Mouse (Mus musculus): ENCODE data around the gene Tsc2.

Tsc2 gene

DNA sequence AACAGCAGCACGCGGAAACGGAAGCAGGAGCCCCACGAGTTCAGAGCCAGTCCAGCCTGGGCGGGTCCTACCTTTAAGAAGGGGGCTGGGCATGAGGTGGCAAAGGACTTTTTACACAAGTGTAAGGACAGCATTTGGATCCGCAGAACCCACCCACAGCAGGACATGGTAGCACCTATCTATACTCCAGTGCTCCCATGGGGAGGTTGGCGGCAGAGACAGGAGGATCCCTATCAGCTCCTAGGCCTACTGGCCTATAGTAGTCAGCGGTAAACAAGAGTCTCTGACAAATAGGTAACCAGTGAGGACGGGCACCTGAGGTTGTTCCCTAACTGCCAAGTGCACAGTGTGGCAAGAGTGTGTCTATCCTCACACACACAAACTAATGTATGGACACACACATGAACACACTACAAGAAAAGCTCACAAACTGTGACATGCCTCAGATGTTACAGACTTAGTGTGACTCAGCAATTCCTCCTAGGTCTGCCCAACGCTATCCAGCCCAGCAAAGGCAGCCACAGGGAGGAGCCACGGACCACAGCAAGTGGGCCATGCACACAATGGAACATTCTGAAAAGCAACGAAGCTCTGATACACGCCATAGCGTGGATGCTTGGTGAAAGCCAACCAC, 14.8 kb downstream of the Tsc2 start:
- peak in 1 of 2 experiments; percentile 43 for DNase-seq (ENCODE audit: inconsistent age in 2 of 2, low spot score in 1 of 2)

DNA sequence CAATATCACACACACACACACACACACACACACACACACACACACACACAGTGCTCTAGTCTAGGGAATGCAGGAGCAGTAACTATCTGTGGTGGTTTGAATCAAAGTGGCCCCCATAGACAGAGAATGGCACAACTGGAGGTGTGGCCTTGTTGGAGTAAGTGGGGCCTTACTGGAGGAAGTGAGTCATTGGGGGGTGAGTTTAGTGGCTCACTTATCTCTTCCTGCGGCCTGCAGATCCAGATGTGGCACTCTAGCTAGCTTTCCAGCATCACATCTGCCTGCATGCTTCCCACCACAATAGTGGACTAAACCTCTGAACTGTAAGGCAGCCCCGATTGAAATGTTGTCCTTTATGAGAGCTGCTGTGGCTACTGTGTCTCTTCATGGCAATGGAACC, 21.7 kb downstream of the Tsc2 start:
- no peak for DNase-seq (ENCODE audit: inconsistent age in 2 of 2, low spot score in 1 of 2)

GRCm38 (mm10) chr17:24608874-24609273, 23.6 kb downstream of the Tsc2 start:
- DNase-seq (ENCODE audit: inconsistent age in 2 of 2, low spot score in 1 of 2): no peak

DNA sequence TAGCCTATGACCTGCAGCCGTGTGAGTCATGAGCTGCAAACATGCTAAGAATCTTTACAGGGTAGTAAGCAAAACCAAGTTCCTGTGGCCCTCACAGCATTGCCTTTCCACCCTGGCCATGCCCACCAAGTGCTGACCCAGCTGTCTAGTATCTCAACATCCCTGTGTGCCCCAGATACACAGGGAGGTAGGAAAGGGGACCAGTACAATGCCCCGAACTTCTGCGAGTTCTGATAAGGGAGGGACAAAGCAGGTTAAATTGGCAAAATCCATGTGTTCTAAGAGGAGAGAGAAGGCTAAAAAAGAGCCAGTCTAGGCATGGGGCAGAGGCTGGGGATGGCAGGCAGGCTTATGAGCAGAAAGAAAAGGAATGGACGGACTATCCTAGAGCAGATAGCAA, 24.1 kb downstream of the Tsc2 start:
- no peak for DNase-seq (ENCODE audit: inconsistent age in 2 of 2, low spot score in 1 of 2)

GRCm38 (mm10) chr17:24604557-24604956, 27.9 kb downstream of the Tsc2 start:
- DNase-seq (ENCODE audit: inconsistent age in 2 of 2, low spot score in 1 of 2): no peak

DNA sequence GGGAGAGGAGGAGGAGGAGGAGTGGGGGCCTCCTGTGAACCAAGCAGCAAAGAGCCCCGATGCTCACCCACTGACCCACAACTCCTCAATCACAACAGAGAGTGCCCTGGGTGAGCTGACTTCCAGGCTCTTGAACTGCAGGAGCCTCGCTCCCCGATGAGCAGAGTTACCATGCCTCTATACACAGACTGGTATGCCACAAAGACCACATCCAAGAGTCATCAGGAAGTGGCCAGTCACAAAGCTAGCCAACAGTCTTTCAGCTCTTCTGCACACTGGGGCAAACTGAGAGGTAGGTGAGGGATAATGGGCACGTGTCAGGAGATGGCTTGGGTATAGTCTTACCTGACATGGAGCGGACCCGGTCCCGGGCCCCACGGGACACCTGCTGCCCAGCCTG, 28.5 kb downstream of the Tsc2 start:
- no peak for DNase-seq (ENCODE audit: inconsistent age in 2 of 2, low spot score in 1 of 2)

DNA sequence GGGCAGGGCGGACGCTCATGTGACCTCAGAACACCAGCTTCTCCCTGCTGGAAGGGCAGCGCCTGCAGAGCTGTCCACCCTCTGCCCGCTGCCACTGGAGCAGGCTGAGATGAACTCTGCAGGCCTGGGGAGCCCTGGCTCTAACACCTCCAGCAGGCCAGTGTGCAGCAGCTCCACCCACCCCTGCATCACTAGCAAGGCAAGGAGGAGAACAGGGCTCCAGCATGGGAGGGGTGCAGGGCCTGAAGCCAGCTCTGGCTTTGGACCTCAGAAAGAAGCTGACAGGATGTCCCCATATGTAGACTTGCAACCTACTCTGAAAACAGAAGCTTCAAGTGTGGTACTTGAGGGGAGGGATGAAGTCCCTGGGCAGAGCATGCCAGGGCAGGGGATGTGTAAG, 31.9 kb downstream of the Tsc2 start:
- DNase-seq (ENCODE audit: inconsistent age in 2 of 2, low spot score in 1 of 2): no peak

GRCm38 (mm10) chr17:24597989-24598388, 34.4 kb downstream of the Tsc2 start:
- DNase-seq (ENCODE audit: inconsistent age in 2 of 2, low spot score in 1 of 2): no peak

GRCm38 (mm10) chr17:24596471-24597183, 35.8 kb downstream of the Tsc2 start:
- no peak for DNase-seq (ENCODE audit: inconsistent age in 2 of 2, low spot score in 1 of 2)

GRCm38 (mm10) chr17:24596073-24596466, 36.4 kb downstream of the Tsc2 start:
- DNase-seq (ENCODE audit: inconsistent age in 2 of 2, low spot score in 1 of 2): no peak

DNA sequence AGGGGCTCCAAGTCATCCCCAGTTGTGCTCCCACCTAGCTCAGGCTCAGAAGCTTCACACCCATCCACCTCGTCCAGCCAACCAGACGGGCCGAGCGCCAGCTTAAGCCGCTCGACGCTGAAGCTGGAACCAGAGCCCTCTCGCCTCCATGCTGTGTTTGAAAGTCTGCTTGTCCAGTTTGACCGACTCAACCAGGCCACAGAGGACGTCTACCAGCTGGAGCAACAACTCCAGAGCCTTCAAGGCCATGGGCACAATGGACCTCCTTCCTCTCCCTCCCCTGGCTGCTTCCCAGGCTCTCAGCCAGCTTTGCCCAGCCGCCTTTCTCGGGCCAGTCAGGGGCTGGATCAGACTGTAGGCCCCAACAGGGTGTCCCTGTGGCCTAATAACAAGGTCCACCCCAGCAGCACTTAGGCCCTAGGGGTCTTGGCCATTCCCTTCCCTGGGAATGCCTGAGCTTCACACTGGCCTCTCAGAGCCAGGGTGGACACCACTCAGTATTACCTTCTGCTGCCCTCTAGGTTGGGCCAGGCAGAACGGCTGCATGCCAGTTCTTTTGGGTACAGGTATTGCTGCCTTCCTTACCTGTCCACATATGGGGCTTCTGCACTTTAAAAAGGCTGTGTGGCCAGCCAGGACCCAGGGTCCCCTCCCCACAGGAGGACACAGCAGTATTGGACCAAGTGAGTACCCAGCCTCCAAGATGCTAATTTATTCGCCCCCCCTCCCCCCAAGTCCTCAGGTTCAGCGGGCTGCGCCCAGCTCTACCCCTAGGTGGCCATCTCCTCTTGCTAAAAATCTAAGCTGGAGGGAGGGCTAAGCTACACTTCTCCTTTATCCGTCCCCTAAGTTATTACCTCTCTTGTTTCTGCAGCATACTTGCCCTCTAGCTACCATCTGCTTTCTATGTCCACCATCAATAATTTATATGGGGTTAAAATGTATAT, 37.0 kb downstream of the Tsc2 start:
- DNase-seq (ENCODE audit: inconsistent age in 2 of 2, low spot score in 1 of 2): peak; percentile 29 to 52

DNA sequence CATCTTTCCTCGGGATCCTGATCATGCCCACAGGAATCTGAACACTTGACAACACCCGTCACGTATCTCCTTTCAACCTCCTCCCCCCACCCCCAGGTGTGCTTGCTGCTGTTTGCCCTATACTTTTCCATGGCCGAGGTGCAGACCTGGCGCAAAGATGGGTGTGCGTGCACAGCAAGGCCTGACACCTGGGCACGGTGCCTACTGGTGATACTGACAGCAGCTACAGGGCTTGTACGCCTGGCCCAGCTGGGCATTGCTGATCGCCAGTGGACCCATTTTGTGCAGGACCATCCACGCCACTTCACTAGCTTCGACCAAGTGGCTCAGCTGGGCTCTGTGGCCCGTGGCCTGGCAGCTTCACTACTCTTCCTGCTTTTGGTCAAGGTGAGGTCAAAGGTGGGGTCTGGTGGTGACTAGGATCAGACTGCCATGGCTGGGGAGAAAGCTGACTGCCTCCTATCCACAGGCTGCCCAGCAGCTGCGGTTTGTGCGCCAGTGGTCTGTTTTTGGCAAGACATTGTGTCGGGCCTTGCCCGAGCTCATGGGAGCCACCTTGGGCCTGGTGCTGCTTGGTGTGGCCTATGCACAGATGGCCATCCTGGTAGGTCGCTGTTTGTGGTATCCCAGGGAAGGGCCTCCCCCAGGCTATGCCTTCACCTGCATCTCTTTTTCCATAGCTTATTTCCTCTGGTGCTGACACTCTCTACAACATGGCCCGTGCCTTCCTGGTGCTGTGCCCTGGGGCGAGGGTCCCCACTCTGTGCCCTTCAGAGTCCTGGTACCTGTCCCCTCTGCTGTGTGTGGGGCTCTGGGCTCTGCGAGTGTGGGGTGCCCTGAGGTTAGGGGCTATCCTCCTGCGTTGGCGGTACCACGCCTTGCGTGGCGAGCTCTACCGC, 38.2 kb downstream of the Tsc2 start:
- DNase-seq (ENCODE audit: inconsistent age in 2 of 2, low spot score in 1 of 2): no peak

GRCm38 (mm10) chr17:24593248-24593647, 39.2 kb downstream of the Tsc2 start:
- no peak for DNase-seq (ENCODE audit: inconsistent age in 2 of 2, low spot score in 1 of 2)

GRCm38 (mm10) chr17:24591695-24592094, 40.7 kb downstream of the Tsc2 start:
- no peak for DNase-seq (ENCODE audit: inconsistent age in 2 of 2, low spot score in 1 of 2)

GRCm38 (mm10) chr17:24590943-24591342, 41.5 kb downstream of the Tsc2 start:
- no peak for DNase-seq (ENCODE audit: inconsistent age in 2 of 2, low spot score in 1 of 2)

DNA sequence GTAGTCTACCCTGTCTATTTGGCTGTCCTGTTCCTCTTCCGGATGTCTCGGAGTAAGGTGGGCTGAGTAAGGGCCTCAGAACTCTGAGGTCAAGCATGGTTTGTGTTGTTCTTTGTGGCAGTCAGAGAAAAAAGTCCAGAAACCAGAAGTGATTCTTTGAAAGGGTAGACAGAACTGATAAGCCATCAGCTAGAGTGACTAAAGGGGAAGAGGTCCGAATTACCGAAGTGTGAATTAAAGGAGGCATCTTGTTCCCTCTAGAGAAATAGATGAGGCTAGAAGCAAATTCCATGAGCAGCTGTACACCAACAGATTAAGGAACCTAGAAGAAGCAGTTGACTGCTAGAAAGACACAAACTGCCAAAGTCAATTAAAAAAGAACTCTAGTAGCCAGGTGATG, 45.9 kb downstream of the Tsc2 start:
- no peak for DNase-seq (ENCODE audit: inconsistent age in 2 of 2, low spot score in 1 of 2)

GRCm38 (mm10) chr17:24584520-24584919, 47.9 kb downstream of the Tsc2 start:
- DNase-seq (ENCODE audit: inconsistent age in 2 of 2, low spot score in 1 of 2): no peak

GRCm38 (mm10) chr17:24583599-24584460, 48.6 kb downstream of the Tsc2 start:
- no peak for DNase-seq (ENCODE audit: inconsistent age in 2 of 2, low spot score in 1 of 2)

DNA sequence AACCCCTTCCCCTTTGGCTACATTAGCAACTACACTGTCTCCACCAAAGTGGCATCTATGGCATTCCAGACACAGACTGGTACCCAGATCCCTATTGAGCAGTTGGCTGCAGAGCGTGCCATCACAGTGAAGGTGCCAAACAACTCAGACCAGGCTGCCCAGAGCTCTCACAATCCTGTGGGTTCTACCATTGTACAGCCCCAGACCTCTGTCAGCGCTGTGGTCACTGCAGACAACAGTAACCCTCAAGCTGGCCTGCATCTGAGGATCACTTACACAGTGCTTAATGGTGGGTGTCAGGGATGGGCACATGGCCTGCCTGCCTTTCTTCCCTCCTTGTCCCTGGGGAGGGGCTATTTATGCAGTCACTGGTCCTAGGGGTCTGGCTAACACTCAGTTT, 52.1 kb downstream of the Tsc2 start:
- no peak for DNase-seq (ENCODE audit: inconsistent age in 2 of 2, low spot score in 1 of 2)

GRCm38 (mm10) chr17:24579532-24579931, 52.9 kb downstream of the Tsc2 start:
- no peak for DNase-seq (ENCODE audit: inconsistent age in 2 of 2, low spot score in 1 of 2)

All from adrenal gland, adult (tissue).